Mouse (Mus musculus): ENCODE measurements around the gene Wdr34. TPM values are rescaled to one million over a fixed set of nuclear protein-coding genes. Genes with fewer than 3 reads are reported as not detected.

Gene Wdr34
- polyA plus RNA-seq, 1 experiment from 2014 or later: 6.2 TPM

DNA sequence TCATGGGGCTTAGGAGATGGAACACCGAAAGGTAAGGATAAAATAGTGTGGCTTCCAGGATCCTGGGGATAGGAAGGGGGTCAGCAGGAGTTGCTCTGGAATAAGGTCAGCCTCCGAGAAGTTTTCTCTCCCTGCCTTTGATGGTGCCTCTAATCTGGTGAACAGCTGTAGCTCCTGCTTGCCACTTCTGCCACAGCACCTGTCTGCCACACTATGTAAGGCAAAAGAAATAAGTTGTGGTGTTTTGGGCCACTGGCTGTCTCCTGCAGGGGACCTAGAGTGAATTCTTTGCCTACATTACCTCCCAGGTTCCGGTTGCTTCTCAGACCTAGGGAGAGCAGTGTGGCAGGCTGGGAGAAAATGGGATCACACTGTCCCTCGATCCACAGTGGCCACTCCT, 30.1 kb upstream of the Wdr34 start:
- Histone ChIP-seq H3K27ac (replicated peaks) (peak overlapping the region; percentile 64; the same call in 1 of the 2 replicates), H3K9me3 (replicated peaks) (no peaks in the 10 kb centered on the region), H3K36me3 (replicated peaks) (no peaks in the 10 kb centered on the region), H3K4me3 (replicated peaks) (no peak overlapping the region), H3K4me2 (peak overlapping the region; percentile 96; the same call in 1 of the 2 replicates), H3K27me3 (no peaks in the 10 kb centered on the region), H3K4me1 (replicated peaks) (peaks cover 17% of the 10 kb centered on the region), H3K9ac (no peak overlapping the region)
- ATAC-seq (ENCODE audit: insufficient read depth): no peak
- 68% methylated on average over 4 of the region's 4 CpGs for WGBS (ENCODE audit: insufficient replicate concordance)

DNA sequence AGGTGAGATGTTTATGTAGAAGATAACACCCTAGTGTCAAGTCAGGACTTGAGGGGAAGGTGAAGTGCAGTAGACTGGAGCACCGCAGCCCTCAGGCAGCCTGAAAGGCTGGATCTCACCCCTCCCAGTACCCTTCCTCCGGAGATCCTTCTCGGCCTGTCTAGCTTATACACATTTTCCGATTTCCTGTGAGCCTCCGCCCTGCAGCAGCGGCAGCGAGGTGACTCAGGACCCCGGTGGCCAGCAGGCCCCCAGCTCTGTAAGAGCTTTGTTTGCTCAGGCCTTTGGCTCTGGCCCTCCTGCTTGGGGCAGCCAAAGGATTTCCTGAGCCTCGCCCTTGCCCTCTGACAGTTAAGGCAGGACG, 29.6 kb upstream of the Wdr34 start:
- Histone ChIP-seq H3K9ac (peak overlapping the region; percentile 55; the same call in 1 of the 2 replicates), H3K27me3 (no peaks in the 10 kb centered on the region), H3K27ac (replicated peaks) (peak overlapping the region; percentile 64), H3K4me2 (peak overlapping the region; percentile 96), H3K36me3 (replicated peaks) (0 out of 2 replicates have a peak, but pooled peaks cover 3% of the 10 kb centered on the region), H3K4me1 (replicated peaks) (peaks cover 21% of the 10 kb centered on the region), H3K4me3 (replicated peaks) (peak overlapping the region; percentile 66), H3K9me3 (replicated peaks) (no peaks in the 10 kb centered on the region)
- WGBS (ENCODE audit: insufficient replicate concordance): 7% methylated on average over 10 of the region's 10 CpGs
- ATAC-seq (ENCODE audit: insufficient read depth): 0 out of 2 replicates have a peak, but pooled peaks have one; percentile 4

DNA sequence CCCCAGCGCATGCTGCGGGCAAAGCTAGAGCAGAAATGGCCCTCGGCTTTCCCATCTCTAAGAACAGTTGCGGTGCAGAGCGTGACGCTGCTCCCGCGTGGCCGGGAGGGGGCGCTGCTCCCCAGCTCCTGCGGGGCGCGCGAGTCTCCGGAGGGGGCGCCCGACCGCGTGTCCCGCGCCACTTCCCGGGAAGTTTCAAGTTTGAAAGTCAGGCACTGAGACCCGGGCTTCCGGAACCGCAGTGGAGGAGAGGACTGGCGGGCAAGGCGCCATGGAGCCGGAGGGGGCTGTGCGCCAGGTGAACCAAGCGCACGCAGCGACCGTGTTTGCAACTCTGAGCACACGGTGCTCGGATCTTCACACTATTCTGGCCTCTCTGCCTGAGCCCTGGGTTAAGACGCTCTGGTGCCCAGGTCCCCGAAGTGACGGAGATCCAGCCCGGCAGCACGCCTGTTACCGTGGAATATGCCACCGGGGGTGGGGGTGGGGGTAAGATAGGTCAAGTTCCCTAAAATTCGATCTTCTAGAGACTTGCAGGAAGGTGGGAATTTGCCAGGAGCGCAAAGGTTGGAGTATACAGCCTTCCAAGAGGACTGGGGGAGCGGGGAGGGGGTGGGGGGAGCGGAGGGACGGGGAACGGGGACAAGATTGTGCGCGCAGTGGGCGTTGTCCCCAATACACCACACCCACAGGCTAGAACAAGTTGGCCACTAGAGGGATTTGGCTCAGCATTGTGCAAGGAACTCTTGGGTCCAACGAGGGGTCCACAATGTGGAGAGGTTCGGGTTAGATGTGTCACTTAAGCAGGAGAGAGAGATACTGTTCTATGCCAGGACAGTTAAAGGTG, 29.0 kb upstream of the Wdr34 start, which contains the start of gene Pkn3:
Gene Pkn3, plus strand, starts transcription at position 183 of the 847 bp plus-strand sequence.
- H3K4me3 ChIP-seq (replicated peaks): peak within 1 kb of the TSS; percentile 66
- no peaks in the 10 kb centered on the region for H3K9me3 ChIP-seq (replicated peaks)
- H3K36me3 ChIP-seq (replicated peaks): peaks cover 9% of the 10 kb centered on the region; the same call in 1 of the 2 replicates
- peak; percentile 69 for ATAC-seq (ENCODE audit: insufficient read depth)
- H3K4me2 ChIP-seq: peak within 1 kb of the TSS; percentile 96
- no peaks in the 10 kb centered on the region for H3K27me3 ChIP-seq
- H3K4me1 ChIP-seq (replicated peaks): peaks cover 21% of the 10 kb centered on the region
- H3K9ac ChIP-seq: peak within 1 kb of the TSS; percentile 55
- peak within 1 kb of the TSS; percentile 64 for H3K27ac ChIP-seq (replicated peaks)
- WGBS (ENCODE audit: insufficient replicate concordance): under 1% methylated on average over 53 of the region's 53 CpGs

DNA sequence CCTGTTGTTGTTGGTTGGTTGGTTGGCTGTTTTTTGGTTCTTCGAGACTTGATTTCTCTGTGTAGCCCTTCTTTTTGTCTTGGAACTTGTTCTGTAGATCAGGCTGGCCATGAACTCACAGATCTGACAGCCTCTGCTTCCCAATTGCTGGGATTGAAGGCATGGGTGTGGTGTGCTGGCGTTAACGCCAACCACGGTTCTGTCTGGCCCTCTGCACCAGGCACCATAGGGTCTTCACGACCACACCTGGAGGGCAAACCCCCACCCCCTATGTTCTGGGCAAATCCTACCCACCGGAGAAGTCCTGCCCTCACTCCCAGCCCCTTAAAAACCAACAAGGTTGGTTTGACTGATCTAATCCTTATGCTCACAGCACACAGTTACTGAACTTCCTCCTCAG, 28.3 kb upstream of the Wdr34 start:
- peak; percentile 12; the same call in 1 of the 2 replicates for ATAC-seq (ENCODE audit: insufficient read depth)
- Histone ChIP-seq H3K4me2 (peak overlapping the region; percentile 96), H3K27me3 (no peaks in the 10 kb centered on the region), H3K9me3 (replicated peaks) (no peaks in the 10 kb centered on the region), H3K4me1 (replicated peaks) (peaks cover 21% of the 10 kb centered on the region), H3K9ac (peak overlapping the region; percentile 55; the same call in 1 of the 2 replicates), H3K27ac (replicated peaks) (no peak overlapping the region), H3K36me3 (replicated peaks) (peaks cover 14% of the 10 kb centered on the region), H3K4me3 (replicated peaks) (no peak overlapping the region)
- 45% methylated on average over 6 of the region's 6 CpGs for WGBS (ENCODE audit: insufficient replicate concordance)

DNA sequence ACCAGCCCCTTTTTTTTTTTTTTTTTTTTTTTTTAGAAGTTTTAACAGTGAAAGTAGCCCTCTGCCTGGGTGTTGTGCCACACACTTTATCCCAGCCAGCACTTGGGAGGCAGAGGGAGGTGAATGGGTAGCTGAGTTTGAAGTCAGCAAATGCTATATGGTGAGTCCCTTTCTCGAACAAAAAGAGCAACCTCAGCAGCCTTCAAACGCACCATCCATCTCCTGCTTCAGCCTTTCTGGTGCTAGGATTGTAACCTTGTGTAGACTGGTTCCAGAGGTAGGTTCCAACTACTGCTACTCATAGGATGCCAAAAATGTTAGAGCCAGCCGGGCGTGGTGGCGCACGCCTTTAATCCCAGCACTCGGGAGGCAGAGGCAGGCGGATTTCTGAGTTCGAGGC, 27.8 kb upstream of the Wdr34 start:
- Histone ChIP-seq H3K9ac (no peak overlapping the region), H3K4me2 (no peak overlapping the region), H3K4me3 (replicated peaks) (no peak overlapping the region), H3K27me3 (no peaks in the 10 kb centered on the region), H3K9me3 (replicated peaks) (no peaks in the 10 kb centered on the region), H3K4me1 (replicated peaks) (peaks cover 21% of the 10 kb centered on the region), H3K36me3 (replicated peaks) (peaks cover 16% of the 10 kb centered on the region), H3K27ac (replicated peaks) (no peak overlapping the region)
- 76% methylated on average over 9 of the region's 9 CpGs for WGBS (ENCODE audit: insufficient replicate concordance)
- ATAC-seq (ENCODE audit: insufficient read depth): no peak

DNA sequence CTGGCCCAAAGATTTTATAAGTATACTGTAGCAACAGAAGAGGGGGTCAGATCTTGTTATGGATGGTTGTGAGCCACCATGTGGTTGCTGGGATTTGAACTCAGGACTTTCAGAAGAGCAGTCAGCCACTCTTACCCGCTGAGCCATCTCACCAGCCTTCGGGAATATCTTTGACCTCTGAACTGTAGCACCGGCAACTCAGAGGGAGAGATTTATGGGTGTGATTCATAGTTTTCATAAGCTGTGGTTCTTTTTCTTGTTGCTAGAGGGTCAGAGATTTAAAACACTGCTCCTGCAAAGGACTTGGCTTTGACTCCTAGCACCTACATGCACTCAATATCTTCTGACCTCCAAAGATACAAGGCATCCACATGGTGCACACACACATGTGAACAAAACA, 26.9 kb upstream of the Wdr34 start:
- peaks cover 18% of the 10 kb centered on the region for H3K36me3 ChIP-seq (replicated peaks)
- H3K4me3 ChIP-seq (replicated peaks): no peak overlapping the region
- no peaks in the 10 kb centered on the region for H3K9me3 ChIP-seq (replicated peaks)
- H3K27me3 ChIP-seq: no peaks in the 10 kb centered on the region
- no peak overlapping the region for H3K4me2 ChIP-seq
- WGBS (ENCODE audit: insufficient replicate concordance): 60% methylated on average over 3 of the region's 3 CpGs
- no peak overlapping the region for H3K9ac ChIP-seq
- peaks cover 21% of the 10 kb centered on the region for H3K4me1 ChIP-seq (replicated peaks)
- no peak overlapping the region for H3K27ac ChIP-seq (replicated peaks)
- ATAC-seq (ENCODE audit: insufficient read depth): no peak

DNA sequence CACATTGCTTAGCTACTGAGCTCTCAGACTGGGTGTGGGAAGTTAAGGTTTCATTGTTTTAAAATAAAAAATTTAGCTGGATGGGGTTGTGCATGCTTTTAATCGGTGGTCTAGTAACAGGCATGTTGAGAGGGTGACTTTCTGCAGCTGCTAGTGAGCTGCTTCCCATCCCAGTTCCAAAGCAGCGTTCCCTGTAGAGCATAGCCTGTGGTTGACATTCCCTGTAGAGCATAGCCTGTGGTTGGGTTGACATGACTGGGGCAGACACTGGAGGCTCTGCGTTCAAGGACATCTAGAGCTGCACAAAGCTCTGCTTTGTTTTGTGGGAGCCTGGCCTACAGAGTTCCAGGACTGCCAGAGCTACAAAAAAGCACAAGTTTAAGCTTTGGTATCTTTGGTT, 24.6 kb upstream of the Wdr34 start:
- H3K9me3 ChIP-seq (replicated peaks): no peaks in the 10 kb centered on the region
- H3K4me2 ChIP-seq: no peak overlapping the region
- ATAC-seq (ENCODE audit: insufficient read depth): no peak
- peaks cover 22% of the 10 kb centered on the region for H3K4me1 ChIP-seq (replicated peaks)
- no peaks in the 10 kb centered on the region for H3K27me3 ChIP-seq
- 0 out of 2 replicates have a peak overlapping the region, but pooled peaks have one; percentile 6 for H3K27ac ChIP-seq (replicated peaks)
- WGBS (ENCODE audit: insufficient replicate concordance): 69% methylated on average over 3 of the region's 3 CpGs
- H3K9ac ChIP-seq: no peak overlapping the region
- peaks cover 41% of the 10 kb centered on the region for H3K36me3 ChIP-seq (replicated peaks)
- H3K4me3 ChIP-seq (replicated peaks): no peak overlapping the region

DNA sequence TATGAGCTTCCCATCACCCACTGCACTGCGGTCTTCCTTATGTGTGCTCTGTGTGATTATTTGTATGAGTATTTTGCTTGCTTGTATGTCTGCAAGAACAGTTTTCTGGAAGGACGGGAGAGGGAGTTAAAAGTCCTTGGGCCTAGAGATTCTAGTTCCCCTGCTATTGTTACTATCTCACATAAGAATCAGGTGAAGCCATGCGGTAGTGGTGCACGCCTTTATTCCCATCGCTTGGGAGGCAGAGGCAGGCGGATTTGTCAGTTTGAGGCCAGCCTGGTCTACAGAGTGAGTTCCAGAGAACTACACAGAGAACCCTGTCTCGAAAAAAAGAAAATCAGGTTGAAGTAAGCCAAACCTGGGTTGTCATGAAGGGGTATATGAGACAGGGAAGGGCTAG, 24.2 kb upstream of the Wdr34 start:
- H3K27me3 ChIP-seq: no peaks in the 10 kb centered on the region
- no peak overlapping the region for H3K9ac ChIP-seq
- no peak for ATAC-seq (ENCODE audit: insufficient read depth)
- 47% methylated on average over 7 of the region's 7 CpGs for WGBS (ENCODE audit: insufficient replicate concordance)
- H3K4me2 ChIP-seq: no peak overlapping the region
- H3K4me1 ChIP-seq (replicated peaks): peaks cover 22% of the 10 kb centered on the region
- no peaks in the 10 kb centered on the region for H3K9me3 ChIP-seq (replicated peaks)
- 0 out of 2 replicates have a peak overlapping the region, but pooled peaks have one; percentile 6 for H3K27ac ChIP-seq (replicated peaks)
- no peak overlapping the region for H3K4me3 ChIP-seq (replicated peaks)
- H3K36me3 ChIP-seq (replicated peaks): peaks cover 45% of the 10 kb centered on the region

DNA sequence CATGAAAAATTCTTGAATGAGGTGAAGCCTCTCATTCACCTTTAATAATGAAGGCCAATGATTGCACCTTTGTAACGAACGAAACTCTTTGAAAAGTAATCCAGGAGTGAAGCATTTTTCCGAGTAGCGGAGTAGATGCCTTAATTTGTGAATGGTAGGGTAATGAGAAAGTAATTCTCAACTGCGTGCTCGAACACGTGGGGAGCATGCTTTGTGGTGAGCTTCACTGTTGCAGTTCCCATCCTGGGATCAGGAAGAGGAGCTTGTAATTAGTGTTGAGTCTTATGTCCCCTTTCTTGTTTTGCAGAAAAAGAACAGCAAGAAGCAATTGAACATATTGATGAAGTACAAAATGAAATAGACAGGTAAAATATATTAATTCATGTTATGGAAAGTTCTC, 19.3 kb upstream of the Wdr34 start:
- peak overlapping the region; percentile 99 for H3K4me3 ChIP-seq (replicated peaks)
- no peaks in the 10 kb centered on the region for H3K9me3 ChIP-seq (replicated peaks)
- H3K36me3 ChIP-seq (replicated peaks): peaks cover 41% of the 10 kb centered on the region
- peaks cover 46% of the 10 kb centered on the region for H3K4me1 ChIP-seq (replicated peaks)
- ATAC-seq (ENCODE audit: insufficient read depth): no peak
- H3K4me2 ChIP-seq: peak overlapping the region; percentile 94
- WGBS (ENCODE audit: insufficient replicate concordance): 16% methylated on average over 7 of the region's 7 CpGs
- H3K9ac ChIP-seq: peak overlapping the region; percentile 96
- no peaks in the 10 kb centered on the region for H3K27me3 ChIP-seq
- 0 out of 2 replicates have a peak overlapping the region, but pooled peaks have one; percentile 96 for H3K27ac ChIP-seq (replicated peaks)

DNA sequence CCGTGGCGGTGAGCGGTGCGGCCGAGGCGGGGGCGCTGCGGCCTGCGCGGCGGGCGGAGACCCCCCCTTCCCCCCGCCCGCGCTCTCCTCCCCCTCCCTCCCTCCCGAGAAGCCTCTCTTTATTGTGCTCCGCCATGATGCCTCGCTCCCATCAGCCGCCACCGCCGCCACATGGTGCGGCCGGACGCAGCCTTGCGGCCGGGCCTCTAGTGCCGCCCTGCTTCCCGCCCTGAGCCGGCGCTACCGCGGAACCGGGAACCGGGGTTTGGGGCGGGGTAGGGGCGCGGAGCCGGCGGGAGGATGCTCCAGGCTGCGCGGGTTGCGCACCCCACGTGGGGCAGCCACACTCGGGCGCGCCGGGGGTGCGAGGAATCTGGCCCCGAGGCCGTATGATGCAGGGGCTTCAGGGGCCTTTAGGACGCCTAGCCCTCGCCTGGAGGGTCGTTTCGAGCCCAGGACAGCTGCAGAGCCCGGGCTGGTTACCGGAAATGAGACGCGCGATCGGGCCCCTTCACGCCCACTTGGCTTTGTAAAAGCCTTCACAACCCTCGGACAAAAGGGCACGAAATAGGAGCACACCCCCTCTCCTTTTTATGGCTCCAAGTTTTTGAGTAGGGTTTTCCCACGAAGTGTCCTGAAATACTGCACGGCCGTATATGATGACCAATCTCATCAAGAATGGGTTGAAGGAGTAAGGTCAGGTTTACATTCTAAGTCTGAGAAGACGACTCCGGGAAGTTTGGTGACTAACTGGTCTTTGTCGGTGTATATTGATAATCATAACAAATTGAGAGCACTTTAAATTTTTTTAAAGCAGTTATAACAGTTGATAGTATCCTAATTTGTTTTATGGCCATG, 18.6 kb upstream of the Wdr34 start:
- Histone ChIP-seq H3K9me3 (replicated peaks) (no peaks in the 10 kb centered on the region), H3K9ac (peak overlapping the region; percentile 96), H3K27me3 (no peaks in the 10 kb centered on the region), H3K4me2 (peak overlapping the region; percentile 94), H3K27ac (replicated peaks) (peak overlapping the region; percentile 96), H3K36me3 (replicated peaks) (peaks cover 34% of the 10 kb centered on the region), H3K4me3 (replicated peaks) (peak overlapping the region; percentile 99), H3K4me1 (replicated peaks) (peaks cover 53% of the 10 kb centered on the region)
- ATAC-seq (ENCODE audit: insufficient read depth): no peak
- under 1% methylated on average over 50 of the region's 69 CpGs for WGBS (ENCODE audit: insufficient replicate concordance)

Measured in liver, embryonic 15.5 days (tissue).